Mouse (Mus musculus): ENCODE measurements around the gene Psme3.

GRCm38 (mm10) chr11:101269577-101270116 is 46.4 kb upstream of the Psme3 start:
- TF ChIP-seq CTCF (IDR thresholded peaks at IDR 0.05; ENCODE audit: low read depth, low read length) = no peak
- no peak for TF ChIP-seq GATA1 (IDR thresholded peaks at IDR 0.05; ENCODE audit: borderline replicate concordance, low read length)
